Mouse (Mus musculus) heart, embryonic 13.5 days (tissue): Measurements from ENCODE around the gene Pacrg. TPM values are rescaled to one million over a fixed set of nuclear protein-coding genes. Genes with fewer than 3 reads are reported as not detected.

ENCODE experiments used
- ATAC-seq: fragments of 200-750 bp; cut with Nextera tagmentation; 2 replicates; pipeline ENCODE4 v1.8.0; 2017; ENCODE audit warnings: moderate TSS enrichment; ENCODE audit not compliant: insufficient number of reproducible peaks, low FRiP score, low TSS enrichment; ENCODE audit errors: extremely low read depth
- H3K27ac ChIP-seq: fragments of 300-500 bp; sonication (generic); replicated peaks from 2 replicates; pipeline ENCODE4 v1.5.1; 2015; ENCODE audit warnings: moderate library complexity, mild to moderate bottlenecking, inconsistent platforms
- H3K27me3 ChIP-seq: fragments of 300-500 bp; sonication (generic); replicated peaks from 2 replicates; pipeline ENCODE4 v1.6.1; 2015; ENCODE audit warnings: mild to moderate bottlenecking, inconsistent platforms
- H3K36me3 ChIP-seq: fragments of 300-500 bp; sonication (generic); 2 replicates; pipeline ENCODE4 v1.6.1; 2015; ENCODE audit warnings: mild to moderate bottlenecking, inconsistent platforms
- H3K4me1 ChIP-seq: fragments of 300-500 bp; sonication (generic); 2 replicates; pipeline ENCODE4 v1.6.1; 2015; ENCODE audit warnings: inconsistent platforms
- H3K4me2 ChIP-seq: fragments of 300-500 bp; sonication (generic); 2 replicates; pipeline ENCODE4 v1.6.1; 2015; ENCODE audit warnings: inconsistent platforms, mild to moderate bottlenecking, moderate library complexity
- H3K4me3 ChIP-seq: fragments of 300-500 bp; sonication (generic); 2 replicates; pipeline ENCODE4 v1.5.1; 2015; ENCODE audit warnings: moderate library complexity, mild to moderate bottlenecking, inconsistent platforms
- H3K9ac ChIP-seq: fragments of 300-500 bp; sonication (generic); 2 replicates; pipeline ENCODE4 v1.6.1; 2015; ENCODE audit warnings: inconsistent platforms, mild to moderate bottlenecking, moderate library complexity
- H3K9me3 ChIP-seq: fragments of 300-500 bp; sonication (generic); 2 replicates; pipeline ENCODE4 v1.6.1; 2016; ENCODE audit warnings: inconsistent platforms
- WGBS: fragments of 180-500 bp; shearing (Covaris S2); methylation state at CpG from one replicate; pipeline ENCODE4 v1.1.7; 2015; ENCODE audit warnings: mixed read lengths; 5-methylcytosine and 5-hydroxymethylcytosine counted together
- polyA plus RNA-seq: library from polyadenylated mRNA; unstranded; fragments of >200 nt; fragmentation: Nextera tagmentation; extraction: Ambion mirVana; gene quantifications from 2 replicates; pipeline ENCODE4 v1.2.1, GENCODE M21; 2015

The Pacrg gene
- polyA plus RNA-seq, 1 experiment from 2014 or later = 0.64 TPM

- no peaks in the 10 kb centered on the region for H3K36me3 ChIP-seq
- ATAC-seq = no peak
- peaks cover 11% of the 10 kb centered on the region for H3K4me1 ChIP-seq
- no peak overlapping the region for H3K4me2 ChIP-seq
- H3K9me3 ChIP-seq = no peaks in the 10 kb centered on the region
- H3K27me3 ChIP-seq = no peaks in the 10 kb centered on the region
- no peak overlapping the region for H3K9ac ChIP-seq
- H3K4me3 ChIP-seq = no peak overlapping the region
- 73% methylated on average over 6 of the region's 6 CpGs for WGBS
- H3K27ac ChIP-seq = no peak overlapping the region
Measured at GRCm38 (mm10) chr17:10465467-10465866, 374.6 kb downstream of the Pacrg start.

GRCm38 (mm10) chr17:10464700-10465099 lies 375.4 kb downstream of the Pacrg start:
- Histone ChIP-seq H3K4me1 (peaks cover 11% of the 10 kb centered on the region), H3K4me3 (no peak overlapping the region), H3K4me2 (no peak overlapping the region), H3K27me3 (no peaks in the 10 kb centered on the region), H3K9me3 (no peaks in the 10 kb centered on the region), H3K36me3 (no peaks in the 10 kb centered on the region), H3K27ac (no peak overlapping the region), H3K9ac (no peak overlapping the region)
- 47% methylated on average over 2 of the region's 3 CpGs for WGBS
- ATAC-seq = no peak; the same call in 1 of the 2 replicates

- H3K9ac ChIP-seq = no peak overlapping the region
- H3K27me3 ChIP-seq = no peaks in the 10 kb centered on the region
- no peak overlapping the region for H3K4me2 ChIP-seq
- no peak overlapping the region for H3K4me3 ChIP-seq
- H3K4me1 ChIP-seq = peaks cover 11% of the 10 kb centered on the region
- no peaks in the 10 kb centered on the region for H3K36me3 ChIP-seq
- WGBS = 76% methylated on average over 3 of the region's 3 CpGs
- no peak for ATAC-seq
- no peak overlapping the region for H3K27ac ChIP-seq
- H3K9me3 ChIP-seq = no peaks in the 10 kb centered on the region
Measured at GRCm38 (mm10) chr17:10463626-10464025, 376.5 kb downstream of the Pacrg start.

- Histone ChIP-seq H3K4me3 (no peak overlapping the region), H3K27me3 (no peaks in the 10 kb centered on the region), H3K9ac (no peak overlapping the region), H3K9me3 (no peaks in the 10 kb centered on the region), H3K4me2 (no peak overlapping the region), H3K36me3 (no peaks in the 10 kb centered on the region), H3K4me1 (peaks cover 20% of the 10 kb centered on the region), H3K27ac (no peak overlapping the region)
- WGBS = 83% methylated on average over 4 of the region's 4 CpGs
- ATAC-seq = no peak
Measured at GRCm38 (mm10) chr17:10460916-10461315, 379.2 kb downstream of the Pacrg start.

GRCm38 (mm10) chr17:10458743-10459142 lies 381.4 kb downstream of the Pacrg start:
- Histone ChIP-seq H3K9me3 (no peaks in the 10 kb centered on the region), H3K4me2 (no peak overlapping the region), H3K4me3 (no peak overlapping the region), H3K27ac (no peak overlapping the region), H3K9ac (no peak overlapping the region), H3K36me3 (no peaks in the 10 kb centered on the region), H3K4me1 (peaks cover 12% of the 10 kb centered on the region), H3K27me3 (no peaks in the 10 kb centered on the region)
- ATAC-seq = no peak

- no peak for ATAC-seq
- no peak overlapping the region for H3K4me2 ChIP-seq
- H3K9me3 ChIP-seq = no peaks in the 10 kb centered on the region
- WGBS = 76% methylated on average over 4 of the region's 4 CpGs
- H3K9ac ChIP-seq = no peak overlapping the region
- peaks cover 26% of the 10 kb centered on the region for H3K4me1 ChIP-seq
- H3K36me3 ChIP-seq = no peaks in the 10 kb centered on the region
- no peaks in the 10 kb centered on the region for H3K27me3 ChIP-seq
- 0 out of 2 replicates have a peak overlapping the region, but pooled peaks have one; percentile 1 for H3K27ac ChIP-seq
- no peak overlapping the region for H3K4me3 ChIP-seq
Measured at GRCm38 (mm10) chr17:10456409-10456808, 383.7 kb downstream of the Pacrg start.

GRCm38 (mm10) chr17:10455961-10456360 lies 384.1 kb downstream of the Pacrg start:
- WGBS = 74% methylated on average over 7 of the region's 7 CpGs
- Histone ChIP-seq H3K4me2 (no peak overlapping the region), H3K4me3 (no peak overlapping the region), H3K9ac (no peak overlapping the region), H3K27ac (no peak overlapping the region), H3K27me3 (no peaks in the 10 kb centered on the region), H3K4me1 (peaks cover 31% of the 10 kb centered on the region), H3K36me3 (no peaks in the 10 kb centered on the region), H3K9me3 (no peaks in the 10 kb centered on the region)
- ATAC-seq = no peak

GRCm38 (mm10) chr17:10454406-10454805 lies 385.7 kb downstream of the Pacrg start:
- Histone ChIP-seq H3K9me3 (no peaks in the 10 kb centered on the region), H3K4me3 (no peak overlapping the region), H3K36me3 (no peaks in the 10 kb centered on the region), H3K9ac (no peak overlapping the region), H3K4me2 (no peak overlapping the region), H3K27me3 (no peaks in the 10 kb centered on the region), H3K4me1 (peaks cover 46% of the 10 kb centered on the region), H3K27ac (no peak overlapping the region)
- WGBS = 76% methylated on average over 8 of the region's 8 CpGs
- ATAC-seq = no peak

- no peak for ATAC-seq
- no peaks in the 10 kb centered on the region for H3K27me3 ChIP-seq
- H3K4me3 ChIP-seq = no peak overlapping the region
- no peaks in the 10 kb centered on the region for H3K36me3 ChIP-seq
- peaks cover 60% of the 10 kb centered on the region for H3K4me1 ChIP-seq
- no peak overlapping the region for H3K9ac ChIP-seq
- no peak overlapping the region for H3K4me2 ChIP-seq
- WGBS = 70% methylated on average over 3 of the region's 3 CpGs
- no peak overlapping the region for H3K27ac ChIP-seq
- H3K9me3 ChIP-seq = no peaks in the 10 kb centered on the region
Measured at GRCm38 (mm10) chr17:10452801-10453200, 387.3 kb downstream of the Pacrg start.

- no peaks in the 10 kb centered on the region for H3K9me3 ChIP-seq
- H3K27ac ChIP-seq = 0 out of 2 replicates have a peak overlapping the region, but pooled peaks have one; percentile 10
- H3K4me3 ChIP-seq = no peak overlapping the region
- H3K4me2 ChIP-seq = no peak overlapping the region
- no peaks in the 10 kb centered on the region for H3K27me3 ChIP-seq
- no peaks in the 10 kb centered on the region for H3K36me3 ChIP-seq
- H3K9ac ChIP-seq = no peak overlapping the region
- peaks cover 52% of the 10 kb centered on the region for H3K4me1 ChIP-seq
- WGBS = 69% methylated on average over 10 of the region's 10 CpGs
- no peak for ATAC-seq
Measured at GRCm38 (mm10) chr17:10451306-10452077, 388.6 kb downstream of the Pacrg start.

GRCm38 (mm10) chr17:10449800-10450299 lies 390.3 kb downstream of the Pacrg start:
- 40% methylated on average over 14 of the region's 14 CpGs for whole genome bisulfite sequencing
- Histone ChIP-seq H3K9me3 (peaks cover 5% of the 10 kb centered on the region; the same call in 1 of the 2 replicates), H3K4me1 (peaks cover 49% of the 10 kb centered on the region), H3K27me3 (no peaks in the 10 kb centered on the region), H3K36me3 (no peaks in the 10 kb centered on the region), H3K9ac (0 out of 2 replicates have a peak overlapping the region, but pooled peaks have one; percentile 12), H3K27ac (peak overlapping the region; percentile 64), H3K4me3 (no peak overlapping the region), H3K4me2 (no peak overlapping the region)
- peak; percentile 38; the same call in 1 of the 2 replicates for ATAC-seq

GRCm38 (mm10) chr17:10448417-10448816 lies 391.7 kb downstream of the Pacrg start:
- Histone ChIP-seq H3K36me3 (no peaks in the 10 kb centered on the region), H3K27me3 (no peaks in the 10 kb centered on the region), H3K27ac (0 out of 2 replicates have a peak overlapping the region, but pooled peaks have one; percentile 39), H3K9ac (no peak overlapping the region), H3K4me1 (peaks cover 49% of the 10 kb centered on the region), H3K9me3 (peaks cover 5% of the 10 kb centered on the region; the same call in 1 of the 2 replicates), H3K4me2 (no peak overlapping the region), H3K4me3 (no peak overlapping the region)
- ATAC-seq = peak; percentile 20; the same call in 1 of the 2 replicates
- WGBS = 58% methylated on average over 5 of the region's 5 CpGs
